Mouse (Mus musculus): ENCODE measurements around the gene Trim50. TPM values are rescaled to one million over a fixed set of nuclear protein-coding genes. Genes with fewer than 3 reads are reported as not detected.

Trim50 gene
- polyA plus RNA-seq, 1 experiment from 2014 or later = not detected

- no peak overlapping the region for H3K9ac ChIP-seq
- H3K27ac ChIP-seq (replicated peaks) = no peak overlapping the region
- WGBS = 79% methylated on average over 6 of the region's 6 CpGs
- H3K4me2 ChIP-seq = no peak overlapping the region
- ATAC-seq (ENCODE audit: low FRiP score, low read depth) = no peak
- H3K4me1 ChIP-seq (replicated peaks) = peaks cover 7% of the 10 kb centered on the region
- H3K4me3 ChIP-seq = no peak overlapping the region
- H3K27me3 ChIP-seq = no peaks in the 10 kb centered on the region
- no peaks in the 10 kb centered on the region for H3K36me3 ChIP-seq
- no peaks in the 10 kb centered on the region for H3K9me3 ChIP-seq
Observed at GRCm38 (mm10) chr5:135399382-135399781, 46.3 kb downstream of the Trim50 start.

- Histone ChIP-seq H3K4me1 (replicated peaks) (peaks cover 8% of the 10 kb centered on the region; the same call in 1 of the 2 replicates), H3K27ac (replicated peaks) (no peak overlapping the region), H3K4me2 (no peak overlapping the region), H3K27me3 (no peaks in the 10 kb centered on the region), H3K9me3 (no peaks in the 10 kb centered on the region), H3K9ac (no peak overlapping the region), H3K36me3 (no peaks in the 10 kb centered on the region), H3K4me3 (no peak overlapping the region)
- WGBS = 5% methylated on average over 2 of the region's 2 CpGs
- 0 out of 2 replicates have a peak, but pooled peaks have one; percentile 62 for ATAC-seq (ENCODE audit: low FRiP score, low read depth)
Observed at GRCm38 (mm10) chr5:135400244-135400643, 47.1 kb downstream of the Trim50 start.

- Histone ChIP-seq H3K27ac (replicated peaks) (no peak overlapping the region), H3K9ac (no peak overlapping the region), H3K36me3 (peaks cover 4% of the 10 kb centered on the region; the same call in 1 of the 2 replicates), H3K4me1 (replicated peaks) (peaks cover 8% of the 10 kb centered on the region; the same call in 1 of the 2 replicates), H3K9me3 (no peaks in the 10 kb centered on the region), H3K4me2 (peak overlapping the region; percentile 40), H3K4me3 (0 out of 2 replicates have a peak overlapping the region, but pooled peaks have one; percentile 6), H3K27me3 (no peaks in the 10 kb centered on the region)
- 28% methylated on average over 20 of the region's 20 CpGs for WGBS
- ATAC-seq (ENCODE audit: low FRiP score, low read depth) = peak; percentile 86
Observed at GRCm38 (mm10) chr5:135404623-135405022, 51.5 kb downstream of the Trim50 start.

GRCm38 (mm10) chr5:135405437-135405836 lies 52.3 kb downstream of the Trim50 start:
- WGBS = 88% methylated on average over 9 of the region's 9 CpGs
- Histone ChIP-seq H3K9ac (no peak overlapping the region), H3K27ac (replicated peaks) (no peak overlapping the region), H3K9me3 (no peaks in the 10 kb centered on the region), H3K4me2 (no peak overlapping the region), H3K4me3 (no peak overlapping the region), H3K4me1 (replicated peaks) (peaks cover 8% of the 10 kb centered on the region; the same call in 1 of the 2 replicates), H3K36me3 (peaks cover 9% of the 10 kb centered on the region), H3K27me3 (no peaks in the 10 kb centered on the region)
- no peak for ATAC-seq (ENCODE audit: low FRiP score, low read depth)

GRCm38 (mm10) chr5:135408114-135408513 lies 55.0 kb downstream of the Trim50 start:
- Histone ChIP-seq H3K27me3 (no peaks in the 10 kb centered on the region), H3K4me3 (no peak overlapping the region), H3K4me2 (no peak overlapping the region), H3K36me3 (peaks cover 18% of the 10 kb centered on the region), H3K27ac (replicated peaks) (no peak overlapping the region), H3K9me3 (no peaks in the 10 kb centered on the region), H3K4me1 (replicated peaks) (peaks cover 8% of the 10 kb centered on the region; the same call in 1 of the 2 replicates), H3K9ac (no peak overlapping the region)
- WGBS = 94% methylated on average over 4 of the region's 4 CpGs
- ATAC-seq (ENCODE audit: low FRiP score, low read depth) = no peak

GRCm38 (mm10) chr5:135410266-135410665 lies 57.2 kb downstream of the Trim50 start:
- Histone ChIP-seq H3K4me2 (no peak overlapping the region), H3K27me3 (no peaks in the 10 kb centered on the region), H3K36me3 (peaks cover 32% of the 10 kb centered on the region), H3K9ac (no peak overlapping the region), H3K4me3 (no peak overlapping the region), H3K9me3 (no peaks in the 10 kb centered on the region), H3K4me1 (replicated peaks) (no peaks in the 10 kb centered on the region), H3K27ac (replicated peaks) (no peak overlapping the region)
- ATAC-seq (ENCODE audit: low FRiP score, low read depth) = no peak
- WGBS = 92% methylated on average over 9 of the region's 9 CpGs

Small RNAs within 50 kb of the gene (microRNA-seq; reads per million reads assigned to microRNA genes)
- gene Mir7033 = 1.7 reads per million

Other genes with a start within 250 kb of the Trim50 start
- 13.9 and 16.0 TPM in 2 replicates for gene Tbl2, start 203.6 kb upstream of the Trim50 start, polyA plus RNA-seq (2015; fragmentation: Nextera tagmentation; extraction: Ambion mirVana)
- 38.4 and 41.4 TPM in 2 replicates for gene Bcl7b, start 185.0 kb upstream of the Trim50 start, polyA plus RNA-seq (2015; fragmentation: Nextera tagmentation; extraction: Ambion mirVana)
- 26.6 and 28.9 TPM in 2 replicates for gene Baz1b, start 166.0 kb upstream of the Trim50 start, polyA plus RNA-seq (2015; fragmentation: Nextera tagmentation; extraction: Ambion mirVana)
- gene Fzd9, start 102.1 kb upstream of the Trim50 start, polyA plus RNA-seq (2015; fragmentation: Nextera tagmentation; extraction: Ambion mirVana) = 18.5 and 20.9 TPM in 2 replicates
- 0.30 and 0.39 TPM in 2 replicates for gene Fkbp6, start 3.3 kb upstream of the Trim50 start, polyA plus RNA-seq (2015; fragmentation: Nextera tagmentation; extraction: Ambion mirVana)
- gene Nsun5, start 16.7 kb downstream of the Trim50 start, polyA plus RNA-seq (2015; fragmentation: Nextera tagmentation; extraction: Ambion mirVana) = 31.3 and 34.3 TPM in 2 replicates
- gene Pom121, start 41.3 kb downstream of the Trim50 start, polyA plus RNA-seq (2015; fragmentation: Nextera tagmentation; extraction: Ambion mirVana) = 11.1 and 11.5 TPM in 2 replicates
- 39.1 and 39.7 TPM in 2 replicates for gene Hip1, start 191.8 kb downstream of the Trim50 start, polyA plus RNA-seq (2015; fragmentation: Nextera tagmentation; extraction: Ambion mirVana)
- gene Ccl26, start 210.3 kb downstream of the Trim50 start, polyA plus RNA-seq (2015; fragmentation: Nextera tagmentation; extraction: Ambion mirVana) = not detected in 2 replicates
- gene Ccl24, start 219.8 kb downstream of the Trim50 start, polyA plus RNA-seq (2015; fragmentation: Nextera tagmentation; extraction: Ambion mirVana) = 2.6 and 2.9 TPM in 2 replicates

Data from hindbrain, embryonic 15.5 days (tissue).